Mouse (Mus musculus) olfactory bulb, adult 2 months (tissue): ENCODE data around the gene 0610040J01Rik.

Source experiments
- CTCF ChIP-seq: fragments of 200-500 bp; IDR thresholded peaks from 2 replicates; pipeline ENCODE4 v1.5.1; 2012; ENCODE audit warnings: low read depth, mild to moderate bottlenecking, low read length, moderate library complexity; ENCODE audit not compliant: insufficient read depth
- POLR2A ChIP-seq: fragments of 200-500 bp; IDR thresholded peaks from 2 replicates; pipeline ENCODE4 v1.6.1; 2012; ENCODE audit warnings: mild to moderate bottlenecking, low read depth, low read length, moderate library complexity; ENCODE audit not compliant: insufficient read depth

- TF ChIP-seq CTCF: no peak
- no peak for TF ChIP-seq POLR2A
These were observed 79.7 kb downstream of the 0610040J01Rik start for GRCm38 (mm10) chr5:63891912-63892311.
